Mouse (Mus musculus) bone marrow macrophage, adult 2 months (primary cell): Measurements from ENCODE around the gene Pcgf3. TPM values are rescaled to one million over a fixed set of nuclear protein-coding genes. Genes with fewer than 3 reads are reported as not detected.
"Not testable (repeated sequence)": the region's sequence is repeated elsewhere in the genome, so short reads cannot be mapped to it uniquely, and the experiment has no call there.

Experiments used
- H3K27ac ChIP-seq: 2 replicates; pipeline ENCODE4 v1.5.1; 2012; ENCODE audit warnings: low read depth, low read length; ENCODE audit not compliant: insufficient read depth
- H3K4me1 ChIP-seq: 2 replicates; pipeline ENCODE4 v1.6.1; 2012; ENCODE audit warnings: low read length; ENCODE audit not compliant: control insufficient read depth, insufficient read depth
- H3K4me3 ChIP-seq: 2 replicates; pipeline ENCODE4 v1.5.1; 2012; ENCODE audit warnings: mild to moderate bottlenecking, low read length, moderate library complexity; ENCODE audit not compliant: insufficient read depth
- CTCF ChIP-seq: IDR thresholded peaks from 2 replicates; pipeline ENCODE4 v1.5.1; 2012; ENCODE audit warnings: low read depth, mild to moderate bottlenecking, low read length, moderate library complexity
- POLR2A ChIP-seq: IDR thresholded peaks from 2 replicates; pipeline ENCODE4 v1.6.1; 2012; ENCODE audit warnings: mild to moderate bottlenecking, low read depth, low read length, borderline replicate concordance
- polyA plus RNA-seq: library from polyadenylated mRNA; stranded (reverse); fragments of >200 nt; gene quantifications from 2 replicates; pipeline ENCODE4 v1.2.4, GENCODE M21; 2012; ENCODE audit not compliant: missing spikeins, insufficient read depth, insufficient read length

Pcgf3 gene
- polyA plus RNA-seq, 1 experiment = 23.9 TPM

DNA sequence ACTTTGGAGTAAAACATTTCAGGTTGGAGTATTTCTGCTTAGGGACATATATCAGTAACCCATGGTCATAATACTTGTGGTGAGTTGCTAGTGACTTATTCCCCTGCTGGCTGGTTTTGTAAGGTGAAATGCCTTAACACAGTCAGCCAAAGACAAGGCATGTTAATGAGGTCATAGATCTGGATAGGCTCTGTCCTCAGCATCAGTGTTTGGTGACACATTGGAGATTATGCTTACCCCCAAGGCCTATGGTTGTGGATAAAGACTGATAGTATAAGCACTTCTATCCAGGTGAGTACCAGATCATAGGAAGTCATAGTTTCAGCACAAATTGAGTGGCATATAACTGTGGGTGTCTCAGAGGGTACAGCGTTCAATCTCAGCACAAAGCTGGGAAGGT lies 5.6 kb downstream of the Pcgf3 start:
- peaks cover 10% of the 10 kb centered on the region for H3K4me1 ChIP-seq
- TF ChIP-seq POLR2A (no peak), CTCF (no peak)
- no peak overlapping the region for H3K27ac ChIP-seq
- H3K4me3 ChIP-seq = no peak overlapping the region

GRCm38 (mm10) chr5:108469617-108470016 lies 8.6 kb downstream of the Pcgf3 start:
- TF ChIP-seq POLR2A (no peak), CTCF (no peak)
- H3K4me1 ChIP-seq = no peaks in the 10 kb centered on the region
- H3K4me3 ChIP-seq = no peak overlapping the region
- H3K27ac ChIP-seq = no peak overlapping the region

DNA sequence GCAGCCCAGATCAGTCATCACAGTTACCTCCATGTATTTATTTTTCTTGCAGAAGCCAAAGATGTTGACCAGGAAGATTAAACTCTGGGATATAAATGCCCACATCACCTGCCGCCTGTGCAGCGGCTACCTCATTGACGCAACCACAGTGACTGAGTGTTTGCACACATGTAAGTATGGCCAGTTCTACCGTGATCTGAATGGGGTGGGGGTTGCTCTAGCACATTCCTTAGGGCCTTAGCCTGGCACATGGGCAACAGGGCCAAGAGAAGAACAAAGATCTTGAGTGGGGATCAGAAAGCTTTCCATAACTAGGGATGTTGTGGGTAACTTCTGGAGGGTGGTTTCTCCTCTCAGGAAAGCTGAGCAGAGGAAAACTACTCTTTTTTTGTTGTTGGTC lies 12.7 kb downstream of the Pcgf3 start:
- TF ChIP-seq POLR2A (no peak), CTCF (no peak)
- Histone ChIP-seq H3K4me3 (no peak overlapping the region), H3K4me1 (no peaks in the 10 kb centered on the region), H3K27ac (no peak overlapping the region)

- H3K27ac ChIP-seq = no peak overlapping the region
- no peaks in the 10 kb centered on the region for H3K4me1 ChIP-seq
- no peak for TF ChIP-seq CTCF
- TF ChIP-seq POLR2A = no peak
- no peak overlapping the region for H3K4me3 ChIP-seq
These were observed 14.9 kb downstream of the Pcgf3 start for GRCm38 (mm10) chr5:108475977-108476376.

GRCm38 (mm10) chr5:108483006-108483405 lies 22.0 kb downstream of the Pcgf3 start:
- no peak overlapping the region for H3K27ac ChIP-seq
- H3K4me3 ChIP-seq = no peak overlapping the region
- TF ChIP-seq POLR2A (no peak), CTCF (no peak)
- H3K4me1 ChIP-seq = peaks cover 15% of the 10 kb centered on the region

DNA sequence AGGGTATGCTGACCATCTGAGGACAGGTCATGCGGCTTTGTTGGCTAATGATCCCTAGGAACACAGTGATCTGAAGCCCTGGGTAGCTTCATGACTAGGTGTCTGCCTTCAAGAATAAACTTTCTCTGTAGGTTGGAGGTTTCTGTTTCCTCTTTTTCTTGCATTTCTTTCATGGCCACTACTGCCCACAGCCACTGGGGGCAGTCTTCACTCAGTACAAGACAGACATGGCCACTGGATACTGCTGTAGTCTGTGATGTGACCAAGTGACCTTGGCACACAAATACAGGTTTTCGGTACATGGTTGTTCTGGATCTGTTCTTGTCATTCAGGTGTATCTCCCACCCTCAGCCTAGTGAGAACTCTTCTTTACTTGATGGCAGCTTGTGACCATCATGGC lies 24.2 kb downstream of the Pcgf3 start:
- Histone ChIP-seq H3K4me3 (no peak overlapping the region), H3K27ac (no peak overlapping the region), H3K4me1 (peaks cover 15% of the 10 kb centered on the region)
- peak; percentile 55 for TF ChIP-seq CTCF
- no peak for TF ChIP-seq POLR2A

- not testable (repeated sequence) for H3K4me3 ChIP-seq, H3K27ac ChIP-seq
- peaks cover 15% of the 10 kb centered on the region for H3K4me1 ChIP-seq
These were observed 25.1 kb downstream of the Pcgf3 start for GRCm38 (mm10) chr5:108486148-108486547.

DNA sequence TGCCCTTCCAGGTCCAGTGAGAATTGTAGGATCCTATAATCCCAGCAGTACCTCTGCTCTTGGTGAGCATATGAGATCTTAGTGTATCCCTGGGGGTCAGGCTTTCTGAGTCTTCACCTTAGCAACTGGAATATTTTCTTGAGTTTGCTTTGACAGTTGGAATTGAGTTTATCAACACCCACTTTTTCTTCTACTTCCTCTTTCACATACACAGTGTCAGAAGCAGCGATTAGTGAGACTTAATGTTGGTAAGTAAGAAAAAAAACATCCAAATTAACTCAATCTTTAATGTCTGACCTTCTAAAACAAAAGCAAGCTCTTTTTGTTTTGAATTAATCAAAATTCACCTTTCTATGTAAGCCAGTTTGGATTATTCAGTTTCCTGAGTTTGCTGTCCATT lies 40.5 kb downstream of the Pcgf3 start:
- Histone ChIP-seq H3K4me1 (peaks cover 5% of the 10 kb centered on the region), H3K27ac (no peak overlapping the region), H3K4me3 (no peak overlapping the region)
- TF ChIP-seq POLR2A = no peak
- no peak for TF ChIP-seq CTCF

- Histone ChIP-seq H3K4me3 (no peak overlapping the region), H3K27ac (no peak overlapping the region), H3K4me1 (peaks cover 5% of the 10 kb centered on the region)
- TF ChIP-seq CTCF (no peak), POLR2A (no peak)
These were observed 41.3 kb downstream of the Pcgf3 start for GRCm38 (mm10) chr5:108502286-108502685.

DNA sequence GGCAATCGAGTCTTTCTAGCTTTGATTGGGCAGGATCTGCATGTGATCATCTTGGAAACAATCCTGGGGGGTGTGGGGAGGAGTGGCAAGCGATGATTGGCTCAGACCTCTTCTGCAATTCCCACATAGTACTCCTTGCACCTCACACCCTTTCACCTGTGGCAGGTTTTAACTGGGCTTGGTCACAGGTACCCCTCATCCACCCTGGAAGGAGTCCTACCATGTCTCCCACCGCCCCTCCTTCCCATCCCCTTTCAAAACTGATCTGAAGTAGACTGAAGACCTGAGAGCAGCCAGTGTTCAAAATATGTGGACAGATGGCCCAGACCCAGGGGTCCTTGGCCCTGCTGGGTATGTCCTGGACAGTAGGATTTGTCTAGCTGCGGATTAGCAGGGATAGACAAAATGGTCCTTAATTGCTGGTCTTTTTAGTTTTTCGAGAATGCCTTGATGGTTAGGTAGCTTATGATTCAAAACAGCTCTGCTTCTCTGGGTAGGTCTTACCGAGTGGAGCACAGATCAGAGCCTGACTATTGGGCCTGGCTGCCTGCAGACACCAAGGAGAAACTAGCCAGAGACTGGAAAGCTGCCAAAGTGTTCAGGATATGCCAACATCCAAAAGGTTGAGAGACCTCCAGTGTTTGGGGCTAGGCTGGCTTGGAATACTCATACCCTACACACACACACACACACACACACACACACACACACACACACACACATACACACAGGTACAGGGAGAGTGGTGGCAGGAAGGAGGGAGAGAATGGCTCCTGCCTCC lies 54.7 kb downstream of the Pcgf3 start:
- no peak for TF ChIP-seq CTCF
- no peak for TF ChIP-seq POLR2A
- Histone ChIP-seq H3K27ac (no peak overlapping the region), H3K4me1 (no peaks in the 10 kb centered on the region), H3K4me3 (no peak overlapping the region)

- no peak overlapping the region for H3K4me3 ChIP-seq
- no peak overlapping the region for H3K27ac ChIP-seq
- no peaks in the 10 kb centered on the region for H3K4me1 ChIP-seq
- TF ChIP-seq POLR2A = no peak
- no peak for TF ChIP-seq CTCF
These were observed 55.6 kb downstream of the Pcgf3 start for GRCm38 (mm10) chr5:108516655-108517054.
